Mouse (Mus musculus) C2C12 (cell line): ENCODE data around the gene Cab39.

Experiments used
- CEBPB ChIP-seq: IDR thresholded peaks from one replicate; pipeline ENCODE4 v1.6.1; 2011; ENCODE audit warnings: low read depth, mild to moderate bottlenecking, control low read depth, moderate library complexity
- CTCF ChIP-seq: IDR thresholded peaks from one replicate; pipeline ENCODE4 v1.5.1; 2011; ENCODE audit not compliant: control insufficient read depth, insufficient read depth, insufficient read length
- MYOD1 ChIP-seq: IDR thresholded peaks from one replicate; pipeline ENCODE4 v1.6.1; 2011; ENCODE audit warnings: low read depth; ENCODE audit not compliant: control insufficient read depth, insufficient read length
- USF1 ChIP-seq: IDR thresholded peaks from one replicate; pipeline ENCODE4 v1.6.1; 2011; ENCODE audit warnings: low read depth, mild to moderate bottlenecking, control low read depth, moderate library complexity

GRCm38 (mm10) chr1:85758231-85758968, 34.8 kb upstream of the Cab39 start:
- TF ChIP-seq CEBPB, result no peak
- no peak for TF ChIP-seq CTCF
- TF ChIP-seq USF1, result no peak
- TF ChIP-seq MYOD1, result no peak
